Mouse (Mus musculus): ENCODE data around the gene B4galt1. TPM values are rescaled to one million over a fixed set of nuclear protein-coding genes. Genes with fewer than 3 reads are reported as not detected.

Gene B4galt1
- polyA plus RNA-seq (2014; fragmentation: Nextera tagmentation; extraction: Ambion mirVana): 30.9 and 34.6 TPM in 2 replicates

DNA sequence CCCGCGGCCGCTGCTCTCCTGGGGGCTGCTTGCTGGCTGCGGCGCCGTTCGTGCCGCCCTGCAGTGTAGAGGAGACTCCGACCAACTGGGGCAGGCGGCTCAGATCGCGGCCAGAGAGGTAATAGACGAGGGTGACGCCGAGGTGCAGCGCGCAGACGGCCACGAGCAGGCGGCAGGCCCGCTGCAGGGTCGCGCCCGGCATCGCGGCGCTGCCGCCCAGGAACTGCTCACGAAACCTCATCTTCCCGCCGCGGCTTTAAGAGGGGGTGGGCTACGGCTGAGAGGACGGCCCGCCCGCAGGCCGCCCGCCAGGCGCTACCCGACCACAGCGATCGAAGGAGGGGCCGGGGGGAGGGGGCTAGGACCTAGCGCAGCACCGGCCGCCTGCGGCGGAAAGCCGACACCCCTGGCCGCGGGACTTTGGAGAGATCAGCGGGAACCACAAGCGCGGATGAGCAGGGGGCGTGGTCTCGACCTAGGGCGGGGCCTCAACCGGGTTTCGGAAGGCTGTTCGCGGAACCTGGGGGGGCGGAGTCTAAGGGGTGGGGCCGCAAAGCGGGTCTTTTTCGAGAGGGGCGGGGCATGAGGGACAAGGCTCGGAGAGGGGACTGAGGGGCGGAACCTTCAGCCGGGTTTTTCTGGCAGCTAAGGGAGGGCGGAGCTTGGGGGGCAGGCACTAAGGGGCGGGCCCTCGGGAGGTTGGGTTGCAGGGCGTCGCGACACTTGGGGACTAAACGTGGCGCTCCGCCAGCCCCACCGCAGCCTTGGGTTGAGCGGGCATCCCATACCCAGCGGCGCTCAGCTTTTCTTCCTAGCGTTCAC, at the start of gene B4galt1:
TSS of gene B4galt1 (minus strand) at position 441 of the 822 bp plus-strand sequence.
- Histone ChIP-seq H3K9me3 (ENCODE audit: control insufficient read depth, low read length) (no peaks in the 10 kb centered on the region), H3K36me3 (ENCODE audit: control insufficient read depth, insufficient read depth, low read length) (no peaks in the 10 kb centered on the region), H3K4me3 (ENCODE audit: low read depth, low read length) (peak within 1 kb of the TSS; percentile 61), H3K9ac (ENCODE audit: low read length) (peak within 1 kb of the TSS; percentile 89), H3K4me2 (ENCODE audit: low read depth, severe bottlenecking) (peak within 1 kb of the TSS; percentile 88), H3K27me3 (ENCODE audit: control insufficient read depth, insufficient read depth, low read length) (no peaks in the 10 kb centered on the region), H3K27ac (replicated peaks; ENCODE audit: low read depth, low read length) (peak within 1 kb of the TSS; percentile 80), H3K4me1 (ENCODE audit: control insufficient read depth, insufficient read depth, low read length) (peaks cover 15% of the 10 kb centered on the region)
- DNase-seq (ENCODE audit: low spot score) (peak; percentile 100), ATAC-seq (ENCODE audit: insufficient number of reproducible peaks, low FRiP score, low TSS enrichment, low read depth) (peak; percentile 95)
- WGBS: under 1% methylated on average over 77 of the region's 83 CpGs

DNA sequence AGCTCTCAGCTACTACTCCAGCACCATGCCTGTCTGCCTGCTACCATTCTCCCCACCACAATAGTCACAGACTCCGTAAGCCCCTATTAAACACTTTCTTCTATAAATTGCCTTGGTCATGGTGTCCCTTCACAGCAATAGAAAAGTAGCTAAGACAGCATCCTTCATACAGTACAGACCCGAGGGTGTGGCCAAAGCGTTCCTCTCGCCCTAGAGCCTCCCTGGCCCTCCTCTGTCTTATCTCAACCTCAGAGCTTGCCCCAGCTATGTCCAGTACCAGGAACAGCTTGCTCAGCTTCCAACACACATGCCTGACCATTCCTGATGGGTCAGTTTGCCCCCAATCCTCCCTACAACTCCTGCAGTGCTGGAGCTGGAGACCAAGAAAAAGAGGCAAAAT, 46.8 kb upstream of the B4galt1 start:
- Histone ChIP-seq H3K4me2 (ENCODE audit: low read depth, severe bottlenecking) (no peak overlapping the region), H3K4me3 (ENCODE audit: low read depth, low read length) (no peak overlapping the region), H3K9ac (ENCODE audit: low read length) (no peak overlapping the region), H3K27me3 (ENCODE audit: control insufficient read depth, insufficient read depth, low read length) (no peaks in the 10 kb centered on the region), H3K36me3 (ENCODE audit: control insufficient read depth, insufficient read depth, low read length) (no peaks in the 10 kb centered on the region), H3K27ac (replicated peaks; ENCODE audit: low read depth, low read length) (no peak overlapping the region), H3K4me1 (ENCODE audit: control insufficient read depth, insufficient read depth, low read length) (0 out of 2 replicates have a peak, but pooled peaks cover 4% of the 10 kb centered on the region), H3K9me3 (ENCODE audit: control insufficient read depth, low read length) (no peaks in the 10 kb centered on the region)
- ATAC-seq (ENCODE audit: insufficient number of reproducible peaks, low FRiP score, low TSS enrichment, low read depth) (no peak), DNase-seq (ENCODE audit: low spot score) (no peak)
- 91% methylated on average over 4 of the region's 4 CpGs for WGBS

DNA sequence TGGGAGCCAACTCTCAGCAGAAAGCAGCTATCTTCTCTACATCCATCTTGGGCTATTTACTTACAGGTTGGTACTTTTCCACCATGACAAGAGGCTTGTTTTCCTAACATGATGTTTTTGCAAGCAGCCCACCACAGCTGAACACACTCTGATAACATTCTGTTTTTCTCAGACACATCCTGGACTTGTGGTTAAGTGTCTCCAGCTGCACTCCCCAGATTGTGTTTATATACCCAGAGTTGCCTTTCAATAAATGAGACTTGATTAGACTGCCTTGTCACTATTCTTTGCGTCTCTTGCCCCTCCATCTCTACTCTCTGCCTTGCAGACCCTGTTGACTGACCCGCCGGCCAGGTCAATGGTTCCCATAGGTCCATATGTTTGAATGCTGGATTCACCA, 46.3 kb upstream of the B4galt1 start:
- Histone ChIP-seq H3K27ac (replicated peaks; ENCODE audit: low read depth, low read length) (no peak overlapping the region), H3K4me1 (ENCODE audit: control insufficient read depth, insufficient read depth, low read length) (0 out of 2 replicates have a peak, but pooled peaks cover 4% of the 10 kb centered on the region), H3K4me2 (ENCODE audit: low read depth, severe bottlenecking) (no peak overlapping the region), H3K9ac (ENCODE audit: low read length) (no peak overlapping the region), H3K4me3 (ENCODE audit: low read depth, low read length) (no peak overlapping the region), H3K27me3 (ENCODE audit: control insufficient read depth, insufficient read depth, low read length) (no peaks in the 10 kb centered on the region), H3K9me3 (ENCODE audit: control insufficient read depth, low read length) (no peaks in the 10 kb centered on the region), H3K36me3 (ENCODE audit: control insufficient read depth, insufficient read depth, low read length) (no peaks in the 10 kb centered on the region)
- ATAC-seq (ENCODE audit: insufficient number of reproducible peaks, low FRiP score, low TSS enrichment, low read depth) (no peak), DNase-seq (ENCODE audit: low spot score) (no peak)
- 97% methylated on average over 3 of the region's 3 CpGs for WGBS

DNA sequence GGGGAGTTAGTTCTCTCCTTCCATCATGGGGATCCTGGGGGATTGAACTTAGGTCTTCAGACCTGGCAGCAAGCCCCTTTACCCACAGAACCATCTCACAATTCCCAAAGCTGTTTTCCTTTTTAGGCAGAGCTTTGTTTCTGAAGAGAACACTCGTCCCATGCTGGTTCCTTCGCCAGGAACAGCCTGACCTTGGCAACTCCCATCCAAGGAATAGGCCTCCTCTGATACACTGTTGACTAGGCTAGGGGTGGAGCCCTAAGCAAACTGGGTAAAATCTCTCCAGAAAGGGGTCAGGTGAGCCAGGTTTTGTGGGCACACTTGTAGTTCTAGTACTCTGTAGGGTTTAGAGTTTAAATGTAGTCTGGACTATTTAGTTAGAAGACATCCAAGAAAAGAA, 45.5 kb upstream of the B4galt1 start:
- ATAC-seq (ENCODE audit: insufficient number of reproducible peaks, low FRiP score, low TSS enrichment, low read depth): no peak
- Histone ChIP-seq H3K4me2 (ENCODE audit: low read depth, severe bottlenecking) (no peak overlapping the region), H3K36me3 (ENCODE audit: control insufficient read depth, insufficient read depth, low read length) (no peaks in the 10 kb centered on the region), H3K4me3 (ENCODE audit: low read depth, low read length) (no peak overlapping the region), H3K9ac (ENCODE audit: low read length) (no peak overlapping the region), H3K9me3 (ENCODE audit: control insufficient read depth, low read length) (no peaks in the 10 kb centered on the region), H3K27ac (replicated peaks; ENCODE audit: low read depth, low read length) (no peak overlapping the region), H3K27me3 (ENCODE audit: control insufficient read depth, insufficient read depth, low read length) (no peaks in the 10 kb centered on the region), H3K4me1 (ENCODE audit: control insufficient read depth, insufficient read depth, low read length) (0 out of 2 replicates have a peak, but pooled peaks cover 4% of the 10 kb centered on the region)
- DNase-seq (ENCODE audit: low spot score): no peak
- WGBS: 83% methylated on average over 2 of the region's 2 CpGs

DNA sequence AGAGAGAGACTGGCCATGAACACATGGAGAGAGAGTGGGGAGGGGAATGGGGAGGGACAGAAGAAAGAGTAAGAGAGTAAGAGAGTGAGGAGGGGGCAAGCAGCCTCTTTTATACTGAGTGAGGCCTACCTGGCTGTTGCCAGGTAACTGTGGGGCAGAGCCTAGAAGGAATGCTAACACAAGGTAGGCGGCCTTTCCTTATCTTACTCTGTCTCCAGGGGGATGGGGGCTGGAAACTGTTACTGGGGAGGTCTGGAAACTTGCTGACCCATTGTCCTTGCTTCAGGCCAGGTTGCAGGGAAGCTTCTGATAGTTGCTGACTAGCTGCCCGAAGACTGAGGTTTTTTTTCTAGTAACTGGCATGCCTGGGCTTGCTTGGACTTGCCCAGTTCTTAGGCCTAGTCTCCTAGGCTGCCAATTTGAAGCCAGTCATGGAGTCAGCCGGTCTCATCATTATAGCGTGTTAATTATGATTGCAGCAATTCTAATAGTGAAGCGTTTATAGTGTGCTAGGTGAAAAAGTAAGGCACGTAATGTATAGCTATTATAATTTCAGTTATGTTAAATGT, 44.8 kb upstream of the B4galt1 start:
- WGBS: 83% methylated on average over 6 of the region's 6 CpGs
- ATAC-seq (ENCODE audit: insufficient number of reproducible peaks, low FRiP score, low TSS enrichment, low read depth): no peak

DNA sequence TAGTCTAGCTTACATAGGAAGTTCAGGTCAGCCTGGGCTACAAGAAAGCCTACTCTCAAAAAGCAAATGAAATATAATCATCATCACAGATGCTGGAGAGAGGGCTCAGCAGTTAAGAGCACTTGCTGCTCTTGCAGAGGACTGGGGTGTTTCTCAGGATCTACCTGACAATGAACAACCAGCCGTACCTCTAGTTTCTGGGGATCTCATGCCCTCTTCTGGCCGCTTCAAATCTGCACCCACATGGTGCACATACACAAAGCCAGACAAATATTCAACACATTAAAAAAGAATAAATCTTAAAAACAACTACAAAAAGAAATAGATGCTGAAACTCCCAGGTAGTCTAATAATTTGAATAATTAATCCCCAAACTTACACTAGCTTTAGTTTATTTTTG, 41.8 kb upstream of the B4galt1 start:
- H3K4me2 ChIP-seq (ENCODE audit: low read depth, severe bottlenecking): no peak overlapping the region
- H3K27ac ChIP-seq (replicated peaks; ENCODE audit: low read depth, low read length): no peak overlapping the region
- H3K4me1 ChIP-seq (ENCODE audit: control insufficient read depth, insufficient read depth, low read length): 0 out of 2 replicates have a peak, but pooled peaks cover 4% of the 10 kb centered on the region
- H3K27me3 ChIP-seq (ENCODE audit: control insufficient read depth, insufficient read depth, low read length): no peaks in the 10 kb centered on the region
- H3K9ac ChIP-seq (ENCODE audit: low read length): no peak overlapping the region
- WGBS: 89% methylated on average over 2 of the region's 2 CpGs
- no peaks in the 10 kb centered on the region for H3K36me3 ChIP-seq (ENCODE audit: control insufficient read depth, insufficient read depth, low read length)
- no peak for DNase-seq (ENCODE audit: low spot score)
- ATAC-seq (ENCODE audit: insufficient number of reproducible peaks, low FRiP score, low TSS enrichment, low read depth): no peak
- H3K4me3 ChIP-seq (ENCODE audit: low read depth, low read length): no peak overlapping the region
- H3K9me3 ChIP-seq (ENCODE audit: control insufficient read depth, low read length): no peaks in the 10 kb centered on the region

More for the DNA sequence above, 44.8 kb upstream of the B4galt1 start:
- H3K27ac ChIP-seq (replicated peaks; ENCODE audit: low read depth, low read length): no peak overlapping the region
- 0 out of 2 replicates have a peak, but pooled peaks cover 4% of the 10 kb centered on the region for H3K4me1 ChIP-seq (ENCODE audit: control insufficient read depth, insufficient read depth, low read length)
- no peaks in the 10 kb centered on the region for H3K27me3 ChIP-seq (ENCODE audit: control insufficient read depth, insufficient read depth, low read length)
- H3K9ac ChIP-seq (ENCODE audit: low read length): no peak overlapping the region
- no peaks in the 10 kb centered on the region for H3K9me3 ChIP-seq (ENCODE audit: control insufficient read depth, low read length)
- DNase-seq (ENCODE audit: low spot score): no peak
- no peak overlapping the region for H3K4me3 ChIP-seq (ENCODE audit: low read depth, low read length)
- H3K36me3 ChIP-seq (ENCODE audit: control insufficient read depth, insufficient read depth, low read length): no peaks in the 10 kb centered on the region
- H3K4me2 ChIP-seq (ENCODE audit: low read depth, severe bottlenecking): no peak overlapping the region

DNA sequence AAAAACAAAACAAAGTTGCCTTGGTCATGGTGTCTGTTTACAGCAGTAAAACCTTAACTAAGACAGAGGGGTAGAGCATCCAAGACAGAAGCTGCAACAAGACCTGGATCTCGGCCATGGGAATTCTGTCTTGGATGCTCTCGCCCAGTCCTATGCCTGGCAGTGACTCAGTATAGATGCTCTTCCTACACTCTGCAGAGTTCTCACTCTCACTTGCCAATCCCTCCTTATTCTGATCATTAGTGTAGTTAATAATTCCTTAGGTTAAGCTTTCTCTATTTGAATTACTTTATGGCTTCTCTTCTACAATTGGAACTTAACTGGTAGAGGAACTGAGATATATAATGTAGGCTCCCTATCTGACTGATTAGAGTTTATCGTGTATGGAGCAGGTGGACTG, 41.3 kb upstream of the B4galt1 start:
- no peak overlapping the region for H3K27ac ChIP-seq (replicated peaks; ENCODE audit: low read depth, low read length)
- H3K4me2 ChIP-seq (ENCODE audit: low read depth, severe bottlenecking): no peak overlapping the region
- no peaks in the 10 kb centered on the region for H3K9me3 ChIP-seq (ENCODE audit: control insufficient read depth, low read length)
- no peaks in the 10 kb centered on the region for H3K36me3 ChIP-seq (ENCODE audit: control insufficient read depth, insufficient read depth, low read length)
- WGBS: 97% methylated on average over 3 of the region's 3 CpGs
- 0 out of 2 replicates have a peak, but pooled peaks cover 4% of the 10 kb centered on the region for H3K4me1 ChIP-seq (ENCODE audit: control insufficient read depth, insufficient read depth, low read length)
- ATAC-seq (ENCODE audit: insufficient number of reproducible peaks, low FRiP score, low TSS enrichment, low read depth): no peak
- H3K4me3 ChIP-seq (ENCODE audit: low read depth, low read length): no peak overlapping the region
- no peak for DNase-seq (ENCODE audit: low spot score)
- no peak overlapping the region for H3K9ac ChIP-seq (ENCODE audit: low read length)
- no peaks in the 10 kb centered on the region for H3K27me3 ChIP-seq (ENCODE audit: control insufficient read depth, insufficient read depth, low read length)

DNA sequence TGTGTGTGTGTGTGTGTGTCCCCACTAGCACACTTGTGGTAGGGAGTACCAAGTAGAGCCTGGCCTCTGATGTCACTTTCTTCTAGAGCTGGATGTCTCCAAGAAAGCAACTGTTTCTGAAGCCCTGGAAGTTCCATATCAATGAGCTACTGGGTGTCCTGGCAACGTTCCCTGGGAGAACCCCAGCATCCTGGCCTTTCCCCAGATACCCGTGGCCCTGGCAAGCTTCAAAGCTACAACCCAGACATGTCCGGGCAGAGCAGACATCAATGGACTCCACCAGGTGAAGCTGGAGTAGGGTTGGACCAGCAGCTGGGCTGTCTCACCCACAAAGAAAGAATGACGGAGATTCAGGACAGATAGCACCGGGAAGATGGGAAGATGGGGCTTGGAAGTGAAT, 37.4 kb upstream of the B4galt1 start:
- H3K4me1 ChIP-seq (ENCODE audit: control insufficient read depth, insufficient read depth, low read length): no peaks in the 10 kb centered on the region
- no peak overlapping the region for H3K9ac ChIP-seq (ENCODE audit: low read length)
- no peak for ATAC-seq (ENCODE audit: insufficient number of reproducible peaks, low FRiP score, low TSS enrichment, low read depth)
- no peak overlapping the region for H3K4me2 ChIP-seq (ENCODE audit: low read depth, severe bottlenecking)
- no peak overlapping the region for H3K27ac ChIP-seq (replicated peaks; ENCODE audit: low read depth, low read length)
- no peak overlapping the region for H3K4me3 ChIP-seq (ENCODE audit: low read depth, low read length)
- H3K9me3 ChIP-seq (ENCODE audit: control insufficient read depth, low read length): no peaks in the 10 kb centered on the region
- no peaks in the 10 kb centered on the region for H3K36me3 ChIP-seq (ENCODE audit: control insufficient read depth, insufficient read depth, low read length)
- H3K27me3 ChIP-seq (ENCODE audit: control insufficient read depth, insufficient read depth, low read length): no peaks in the 10 kb centered on the region
- 81% methylated on average over 5 of the region's 5 CpGs for WGBS
- DNase-seq (ENCODE audit: low spot score): no peak
